8 mouse cellular contexts compared by ENCODE assay signal in genomic region chr17:26561651-26562181, GRCm38 (mm10). TPM values are rescaled to one million over a fixed set of nuclear protein-coding genes. Genes with fewer than 3 reads are reported as not detected.
DNase-seq lines count a peak whose midpoint lies in the region; ATAC-seq and TF ChIP-seq lines count a peak whose summit lies in the region.

Dusp1 (minus strand) TSS chr17:26562128.

- WGBS in embryonic facial prominence, embryonic 10.5 days, result 2% methylated on average over 25 of the region's 25 CpGs
- WGBS in heart, embryonic 14.5 days, result 1% methylated on average over 25 of the region's 25 CpGs

- H3K27ac ChIP-seq in CH12.LX (ENCODE audit: insufficient read depth, low read depth), result peak within 1 kb of the TSS; percentile 63; the same call in 1 of the 2 replicates
- H3K27ac ChIP-seq in embryonic facial prominence, embryonic 10.5 days (replicated peaks), result peak within 1 kb of the TSS; percentile 92
- peak within 1 kb of the TSS; percentile 68 to 76 for H3K27ac ChIP-seq in heart, embryonic 14.5 days (replicated peaks in 1 of 2; ENCODE audit: control insufficient read depth in 1 of 2, insufficient read depth in 1 of 2, low read depth in 2 of 2, low read length in 2 of 2)

- peaks cover 25 to 34% of the 10 kb centered on the region in 2 experiments for H3K36me3 ChIP-seq in CH12.LX (replicated peaks in 1 of 2; ENCODE audit: control insufficient read depth in 1 of 2, insufficient read depth in 1 of 2, low read length in 1 of 2)
- H3K36me3 ChIP-seq in embryonic facial prominence, embryonic 10.5 days (replicated peaks), result peaks cover 37% of the 10 kb centered on the region
- peaks cover 23% of the 10 kb centered on the region for H3K36me3 ChIP-seq in heart, embryonic 14.5 days (ENCODE audit: control insufficient read depth, insufficient read depth, low read length)

- H3K79me2 ChIP-seq in CH12.LX (replicated peaks; ENCODE audit: control insufficient read depth, extremely low read depth, insufficient read depth, poor library complexity, severe bottlenecking), result peaks cover 45% of the 10 kb centered on the region

- peak within 1 kb of the TSS; percentile 85 for H3K4me2 ChIP-seq in CH12.LX (ENCODE audit: insufficient read depth, low read depth, poor library complexity, severe bottlenecking)
- peak within 1 kb of the TSS; percentile 92 for H3K4me2 ChIP-seq in heart, embryonic 14.5 days (ENCODE audit: low read length)

- no peak for DNase-seq in frontal cortex, postnatal 10 days (ENCODE audit: low spot score in 2 of 2)
- DNase-seq in CH12.LX (ENCODE audit: extremely low read depth), result no peak
- no peak for DNase-seq in embryonic facial prominence, embryonic 10.5 days (ENCODE audit: low spot score)
- DNase-seq in left cerebral cortex, postnatal 25 days (ENCODE audit: low spot score in 2 of 2), result peak in 1 of 2 experiments; percentile 40
- DNase-seq in spleen, postnatal 36 days (ENCODE audit: low spot score in 2 of 2), result no peak

- ATAC-seq in frontal cortex, adult (ENCODE audit: low TSS enrichment), result peak; percentile 19; the same call in 1 of the 2 replicates
- peak; percentile 54; the same call in 1 of the 2 replicates for ATAC-seq in heart, embryonic 14.5 days (ENCODE audit: insufficient number of reproducible peaks, insufficient read depth, low FRiP score, low read depth)
- no peak for ATAC-seq in monocyte, adult 5-6 weeks (replicated peaks; ENCODE audit: insufficient number of reproducible peaks, low FRiP score, low TSS enrichment, poor library complexity, severe bottlenecking)

- in situ Hi-C loops in CH12.LX (cut with MboI; ENCODE audit: low pct_ligation_motif_present, low pct_unique_long_range_greater_than_20kb, low sequenced_read_pairs), result no loop called here

- dilution Hi-C loops in CH12.LX (cut with MboI; ENCODE audit: extremely low pct_ligation_motif_present, extremely low pct_unique_long_range_greater_than_20kb, low sequenced_read_pairs), result no loop called here

- H3K9me3 ChIP-seq in CH12.LX (replicated peaks; ENCODE audit: low read length), result peaks cover 17% of the 10 kb centered on the region
- H3K9me3 ChIP-seq in embryonic facial prominence, embryonic 10.5 days, result peaks cover 8% of the 10 kb centered on the region
- H3K9me3 ChIP-seq in heart, embryonic 14.5 days (ENCODE audit: control insufficient read depth, low read length), result 0 out of 2 replicates have a peak, but pooled peaks cover 3% of the 10 kb centered on the region

- peaks cover 8 to 37% of the 10 kb centered on the region in 2 experiments for H3K4me1 ChIP-seq in CH12.LX (ENCODE audit: control insufficient read depth in 1 of 2, insufficient read depth in 2 of 2)
- H3K4me1 ChIP-seq in embryonic facial prominence, embryonic 10.5 days, result peaks cover 33% of the 10 kb centered on the region
- peaks cover 15 to 22% of the 10 kb centered on the region in 2 experiments for H3K4me1 ChIP-seq in heart, embryonic 14.5 days (ENCODE audit: control insufficient read depth in 2 of 2, insufficient read depth in 2 of 2, low read length in 2 of 2)

- TF ChIP-seq RAD21 in CH12.LX (IDR thresholded peaks at IDR 0.05; ENCODE audit: low read depth, low read length), result no peak

- peak within 1 kb of the TSS; percentile 93 for H3K9ac ChIP-seq in CH12.LX (ENCODE audit: insufficient read depth, low read depth)
- peak within 1 kb of the TSS; percentile 95 for H3K9ac ChIP-seq in heart, embryonic 14.5 days (ENCODE audit: low read length)

- intact Hi-C loops in left cerebral cortex, postnatal 25 days (cut with DNase I), result loop anchor here (1.0 to 5.0 kb wide), 2 partner anchors 52 to 94 kb away; no protein-coding TSS in a partner anchor

- no peak for TF ChIP-seq EP300 in CH12.LX (IDR thresholded peaks at IDR 0.05; ENCODE audit: low read length)

- no peak for TF ChIP-seq POLR2A in CH12.LX (IDR thresholded peaks at IDR 0.05; ENCODE audit: low read depth, low read length)

- no peaks in the 10 kb centered on the region for H3K27me3 ChIP-seq in CH12.LX (replicated peaks)
- H3K27me3 ChIP-seq in embryonic facial prominence, embryonic 10.5 days (replicated peaks; ENCODE audit: low read depth, poor library complexity, severe bottlenecking), result no peaks in the 10 kb centered on the region
- H3K27me3 ChIP-seq in heart, embryonic 14.5 days (ENCODE audit: control insufficient read depth, insufficient read depth, low read length), result no peaks in the 10 kb centered on the region

- TF ChIP-seq CTCF in CH12.LX (conservative IDR thresholded peaks at IDR 0.05 in 1 of 2, IDR thresholded peaks at IDR 0.05 in 1 of 2; ENCODE audit: low read depth in 2 of 2, low read length in 2 of 2), result no peak

- H3K4me3 ChIP-seq in CH12.LX (replicated peaks in 1 of 3; ENCODE audit: low read depth in 2 of 3, low read length in 2 of 3, poor library complexity in 1 of 3), result peak within 1 kb of the TSS; percentile 75 to 97 (median 86)
- H3K4me3 ChIP-seq in embryonic facial prominence, embryonic 10.5 days, result peak within 1 kb of the TSS; percentile 91
- H3K4me3 ChIP-seq in heart, embryonic 14.5 days (ENCODE audit: control insufficient read depth in 1 of 2, insufficient read depth in 1 of 2, low read depth in 1 of 2, low read length in 2 of 2), result peak within 1 kb of the TSS; percentile 71 to 76

TF ChIP-seq in CH12.LX, 34 proteins besides CTCF, POLR2A, EP300 and RAD21:
- TF ChIP-seq POLR2AphosphoS2 (IDR thresholded peaks at IDR 0.05; ENCODE audit: low read depth, low read length) (no peak), IRF4 (IDR thresholded peaks at IDR 0.05; ENCODE audit: low read depth, low read length) (no peak), MXI1 (IDR thresholded peaks at IDR 0.05; ENCODE audit: low read depth, low read length) (peak; percentile 11; the same call in 1 of the 2 replicates), JUND (conservative IDR thresholded peaks at IDR 0.05; ENCODE audit: low read depth, low read length) (no peak), E2F4 (IDR thresholded peaks at IDR 0.05; ENCODE audit: insufficient replicate concordance, low read depth, low read length) (no peak), CHD2 (IDR thresholded peaks at IDR 0.05; ENCODE audit: low read length) (peak; percentile 49; the same call in 1 of the 2 replicates), SIN3A (IDR thresholded peaks at IDR 0.05; ENCODE audit: low read length) (peak; percentile 2; the same call in 1 of the 2 replicates)

RNA-seq across cellular contexts. Expression of gene Dusp1, which starts in this region (rescaled TPM):
- total RNA-seq in CH12.LX (2012; rRNA removed) (3.5 and 5.6 TPM in 2 replicates), CH12.LX (2014; rRNA removed) (2.6 and 3.5 TPM in 2 replicates)
- polyA plus RNA-seq in CH12.LX (2012; ENCODE audit: insufficient read length, low read depth), result 8.6 and 9.9 TPM in 2 replicates
- polyA plus RNA-seq in embryonic facial prominence, embryonic 10.5 days (2016; fragmentation: Nextera tagmentation; extraction: Ambion mirVana), result 22.5 and 23.3 TPM in 2 replicates
- 30.2 and 36.9 TPM in 2 replicates for polyA plus RNA-seq in heart, embryonic 14.5 days (2014; fragmentation: Nextera tagmentation; extraction: Ambion mirVana)
- 10 to 100 TPM; 32.7 to 47.7 TPM for total RNA-seq in left cerebral cortex, postnatal 25 days (2021)
- 146 to 413 TPM (median 198 TPM) in 3 replicates for total RNA-seq in monocyte, adult 5-6 weeks (2017)

Comparison
In these comparisons a context has a peak if more than half of its experiments do, and no peak if none do; other contexts are left out.
1. RNA of gene Dusp1 (total RNA-seq): 146 to 413 TPM in monocyte, adult 5-6 weeks and 32.7 to 47.7 TPM in left cerebral cortex, postnatal 25 days; 2.6 to 5.6 TPM in CH12.LX; every median in the first group is over 4 times any median in the second.
2. Peak in every context shown above with its lines, with median percentiles within 50 percentile points of each other: H3K27ac ChIP-seq and H3K4me3 ChIP-seq.